Mouse (Mus musculus) gastrocnemius, postnatal 36 days (tissue): ENCODE data around the gene Calu. TPM values are rescaled to one million over a fixed set of nuclear protein-coding genes. Genes with fewer than 3 reads are reported as not detected.
"Not testable (repeated sequence)": the region's sequence is repeated elsewhere in the genome, so short reads cannot be mapped to it uniquely, and the experiment has no call there.

Experiments
- DNase-seq, 2 experiments: peaks; one replicate each; pipeline ENCODE4 v3.0.0; 2022
- intact Hi-C: fragments of 180-260 bp; cut with DNase I; formaldehyde crosslinking; loops from one replicate; pipeline ENCODE4 v1.15.1; 2025
- long read RNA-seq, 2 experiments: library from polyadenylated mRNA; stranded (forward); transcript quantifications; one replicate each; pipeline ENCODE4 v2.0.0; 2021
- total RNA-seq, 2 experiments: library from RNA; stranded (reverse); gene quantifications; 2 replicates each; pipeline ENCODE4 v1.2.3; 2021

The Calu gene
- 10 to 100 TPM; 82.5 to 86.2 TPM for total RNA-seq
- long read RNA-seq, experiment 1, transcript Calu-201 (7 exons, 3,229 nt) = minor isoform, 7 of 48 reads
- long read RNA-seq, experiment 1, transcript Calu-202 (7 exons, 2,670 nt) = major isoform, 12 of 48 reads
- long read RNA-seq, experiment 1, partial matches to known transcripts = 5 of 48 reads
- long read RNA-seq, experiment 1, other reads (novel, unspliced or antisense) = 24 of 48 reads
- long read RNA-seq, experiment 2, transcript Calu-201 (7 exons, 3,229 nt) = minor isoform, 7 of 59 reads
- long read RNA-seq, experiment 2, transcript Calu-202 (7 exons, 2,670 nt) = major isoform, 32 of 59 reads
- long read RNA-seq, experiment 2, partial matches to known transcripts = 4 of 59 reads
- long read RNA-seq, experiment 2, other reads (novel, unspliced or antisense) = 16 of 59 reads

GRCm38 (mm10) chr6:29347665-29348370, at the start of gene Calu:
Gene Calu (plus strand): TSS chr6:29348069.
- intact Hi-C loops = no loop called here
- DNase-seq = peak; percentile 99 to 100

- intact Hi-C loops = no loop called here
- no peak for DNase-seq
Observed at GRCm38 (mm10) chr6:29299112-29299511, 48.8 kb upstream of the Calu start.

GRCm38 (mm10) chr6:29303251-29303650, 44.6 kb upstream of the Calu start:
- intact Hi-C loops = no loop called here
- no peak for DNase-seq

GRCm38 (mm10) chr6:29303726-29304125, 44.1 kb upstream of the Calu start:
- no peak for DNase-seq
- intact Hi-C loops = no loop called here

GRCm38 (mm10) chr6:29305462-29305861, 42.4 kb upstream of the Calu start:
- no peak for DNase-seq
- intact Hi-C loops = no loop called here

- no peak for DNase-seq
- intact Hi-C loops = no loop called here
Observed at GRCm38 (mm10) chr6:29308846-29309605, 38.8 kb upstream of the Calu start.

- DNase-seq = no peak
- intact Hi-C loops = no loop called here
Observed at GRCm38 (mm10) chr6:29313690-29314202, 34.1 kb upstream of the Calu start.

- intact Hi-C loops = no loop called here
- DNase-seq = no peak
Observed at GRCm38 (mm10) chr6:29317286-29317685, 30.6 kb upstream of the Calu start.

- no peak for DNase-seq
- intact Hi-C loops = no loop called here
Observed at GRCm38 (mm10) chr6:29317941-29318340, 29.9 kb upstream of the Calu start.

- intact Hi-C loops = no loop called here
- no peak for DNase-seq
Observed at GRCm38 (mm10) chr6:29318879-29319278, 29.0 kb upstream of the Calu start, which contains the start of gene Fam71f1. Gene Fam71f1 (plus strand): TSS chr6:29319140.

GRCm38 (mm10) chr6:29321586-29321985, 26.3 kb upstream of the Calu start:
- intact Hi-C loops = no loop called here
- no peak for DNase-seq

GRCm38 (mm10) chr6:29322147-29322546, 25.7 kb upstream of the Calu start:
- intact Hi-C loops = no loop called here
- DNase-seq = no peak

GRCm38 (mm10) chr6:29322735-29323134, 25.1 kb upstream of the Calu start:
- intact Hi-C loops = no loop called here
- DNase-seq = no peak

GRCm38 (mm10) chr6:29326961-29327360, 20.9 kb upstream of the Calu start:
- intact Hi-C loops = no loop called here
- no peak for DNase-seq

GRCm38 (mm10) chr6:29329514-29329913, 18.4 kb upstream of the Calu start:
- no peak for DNase-seq
- intact Hi-C loops = no loop called here

GRCm38 (mm10) chr6:29346512-29346911, 1.4 kb upstream of the Calu start:
- intact Hi-C loops, DNase-seq: not testable (repeated sequence)

- no peak for DNase-seq
- intact Hi-C loops = no loop called here
Observed at GRCm38 (mm10) chr6:29347189-29347588, 680 bp upstream of the Calu start.

- intact Hi-C loops = no loop called here
- DNase-seq = no peak
Observed at GRCm38 (mm10) chr6:29348371-29348724, 479 bp downstream of the Calu start.

- no peak for DNase-seq
- intact Hi-C loops = no loop called here
Observed at GRCm38 (mm10) chr6:29351613-29352012, 3.7 kb downstream of the Calu start.

- intact Hi-C loops = no loop called here
- no peak for DNase-seq
Observed at GRCm38 (mm10) chr6:29352816-29353215, 4.9 kb downstream of the Calu start.

- peak; percentile 11 to 18 for DNase-seq
- intact Hi-C loops = no loop called here
Observed at GRCm38 (mm10) chr6:29359386-29359785, 11.5 kb downstream of the Calu start.
